Mouse (Mus musculus): Measurements from ENCODE around the gene Surf6. TPM values are rescaled to one million over a fixed set of nuclear protein-coding genes. Genes with fewer than 3 reads are reported as not detected.
"Not testable (repeated sequence)": the region's sequence is repeated elsewhere in the genome, so short reads cannot be mapped to it uniquely, and the experiment has no call there.

Gene Surf6
- polyA plus RNA-seq, 1 experiment from 2014 or later: 15.8 TPM

DNA sequence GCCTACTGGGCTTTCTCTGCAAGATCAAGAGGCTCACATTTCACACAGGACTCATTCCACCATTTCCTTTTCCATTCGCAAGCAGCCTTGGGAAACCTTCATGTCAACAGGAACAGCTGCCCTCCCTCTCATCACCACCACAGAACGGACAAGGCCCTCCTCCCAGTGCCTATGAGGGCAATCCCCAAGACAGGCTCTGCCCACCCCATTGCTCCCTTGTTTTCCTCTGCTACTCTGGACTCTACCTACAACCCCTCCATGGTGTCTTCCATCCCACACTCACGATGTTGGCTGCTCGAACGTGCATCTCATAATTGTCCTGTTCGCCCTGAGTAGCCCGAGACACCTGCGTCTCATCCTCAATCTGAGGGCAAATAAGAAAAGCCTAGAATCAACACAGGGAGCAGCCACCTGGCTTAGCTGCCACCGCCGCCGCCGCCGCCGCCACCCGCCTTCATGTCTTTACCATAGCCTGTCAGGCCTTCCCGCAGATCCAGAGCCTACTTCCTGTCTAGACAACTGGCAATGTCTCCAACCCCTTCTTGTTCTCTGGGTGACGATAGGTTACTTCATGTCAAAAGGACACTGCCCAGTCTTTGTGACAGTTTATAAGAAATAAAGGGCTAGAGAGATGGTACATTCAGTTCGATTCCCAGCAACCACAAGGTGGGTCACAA lies 6.2 kb upstream of the Surf6 start:
- Histone ChIP-seq H3K9ac (ENCODE audit: low read depth, low read length) (peak overlapping the region; percentile 87), H3K4me1 (replicated peaks; ENCODE audit: control insufficient read depth, insufficient read depth, low read length) (peaks cover 22% of the 10 kb centered on the region), H3K27me3 (replicated peaks; ENCODE audit: control insufficient read depth, insufficient read depth, low read length) (no peaks in the 10 kb centered on the region), H3K4me3 (ENCODE audit: low read depth, low read length) (peak overlapping the region; percentile 79), H3K4me2 (peak overlapping the region; percentile 94), H3K9me3 (ENCODE audit: control insufficient read depth, low read length) (no peaks in the 10 kb centered on the region), H3K27ac (ENCODE audit: low read depth, low read length) (peak overlapping the region; percentile 8; the same call in 1 of the 2 replicates), H3K36me3 (ENCODE audit: control insufficient read depth, insufficient read depth, low read length) (peaks cover 45% of the 10 kb centered on the region)
- ATAC-seq (replicated peaks; ENCODE audit: low FRiP score) (no peak), DNase-seq (ENCODE audit: low spot score) (no peak)
- 66% methylated on average over 18 of the region's 18 CpGs for WGBS

GRCm38 (mm10) chr2:26907109-26907508 lies 4.4 kb upstream of the Surf6 start:
- H3K9ac ChIP-seq (ENCODE audit: low read depth, low read length): no peak overlapping the region
- H3K4me3 ChIP-seq (ENCODE audit: low read depth, low read length): no peak overlapping the region
- H3K36me3 ChIP-seq (ENCODE audit: control insufficient read depth, insufficient read depth, low read length): peaks cover 29% of the 10 kb centered on the region
- no peak overlapping the region for H3K27ac ChIP-seq (ENCODE audit: low read depth, low read length)
- H3K4me1 ChIP-seq (replicated peaks; ENCODE audit: control insufficient read depth, insufficient read depth, low read length): peaks cover 17% of the 10 kb centered on the region
- no peak for ATAC-seq (replicated peaks; ENCODE audit: low FRiP score)
- H3K9me3 ChIP-seq (ENCODE audit: control insufficient read depth, low read length): no peaks in the 10 kb centered on the region
- H3K27me3 ChIP-seq (replicated peaks; ENCODE audit: control insufficient read depth, insufficient read depth, low read length): no peaks in the 10 kb centered on the region
- H3K4me2 ChIP-seq: no peak overlapping the region
- DNase-seq (ENCODE audit: low spot score): no peak
- whole genome bisulfite sequencing: 55% methylated on average over 4 of the region's 4 CpGs

- Histone ChIP-seq H3K9ac (ENCODE audit: low read depth, low read length) (peak overlapping the region; percentile 21; the same call in 1 of the 2 replicates), H3K36me3 (ENCODE audit: control insufficient read depth, insufficient read depth, low read length) (peaks cover 25% of the 10 kb centered on the region), H3K27ac (ENCODE audit: low read depth, low read length) (no peak overlapping the region), H3K4me2 (no peak overlapping the region), H3K4me1 (replicated peaks; ENCODE audit: control insufficient read depth, insufficient read depth, low read length) (peaks cover 21% of the 10 kb centered on the region), H3K27me3 (replicated peaks; ENCODE audit: control insufficient read depth, insufficient read depth, low read length) (no peaks in the 10 kb centered on the region), H3K4me3 (ENCODE audit: low read depth, low read length) (no peak overlapping the region; the same call in 1 of the 2 replicates), H3K9me3 (ENCODE audit: control insufficient read depth, low read length) (no peaks in the 10 kb centered on the region)
- no peak for DNase-seq (ENCODE audit: low spot score)
- WGBS: 91% methylated on average over 3 of the region's 3 CpGs
- no peak for ATAC-seq (replicated peaks; ENCODE audit: low FRiP score)
Measured at GRCm38 (mm10) chr2:26906431-26906830, 3.8 kb upstream of the Surf6 start.

GRCm38 (mm10) chr2:26905936-26906335 lies 3.3 kb upstream of the Surf6 start:
- Histone ChIP-seq H3K36me3 (ENCODE audit: control insufficient read depth, insufficient read depth, low read length) (peaks cover 26% of the 10 kb centered on the region), H3K4me1 (replicated peaks; ENCODE audit: control insufficient read depth, insufficient read depth, low read length) (peaks cover 26% of the 10 kb centered on the region), H3K27me3 (replicated peaks; ENCODE audit: control insufficient read depth, insufficient read depth, low read length) (no peaks in the 10 kb centered on the region), H3K9ac (ENCODE audit: low read depth, low read length) (no peak overlapping the region), H3K9me3 (ENCODE audit: control insufficient read depth, low read length) (no peaks in the 10 kb centered on the region), H3K4me2 (no peak overlapping the region), H3K27ac (ENCODE audit: low read depth, low read length) (no peak overlapping the region), H3K4me3 (ENCODE audit: low read depth, low read length) (no peak overlapping the region)
- DNase-seq (ENCODE audit: low spot score): no peak
- no peak for ATAC-seq (replicated peaks; ENCODE audit: low FRiP score)
- 93% methylated on average over 2 of the region's 2 CpGs for WGBS

DNA sequence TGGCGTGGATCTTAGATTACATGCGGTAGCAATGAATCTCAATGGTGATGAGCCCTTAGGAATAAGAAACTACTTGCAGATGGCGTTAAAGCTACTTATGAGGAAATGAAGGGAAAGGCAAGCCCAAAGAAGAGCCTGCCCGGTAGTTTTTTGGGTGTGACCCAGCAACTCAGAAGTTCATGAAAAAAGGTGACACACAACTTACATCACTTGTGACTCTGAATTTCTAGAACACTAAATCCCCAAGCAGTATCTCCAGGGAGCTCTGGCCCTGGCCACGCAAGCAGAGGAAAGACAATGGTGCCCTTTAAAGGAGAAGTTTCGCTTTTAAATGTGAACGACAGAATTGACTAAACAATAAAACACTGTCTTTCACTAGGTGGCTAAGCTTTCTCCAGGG lies 632 bp upstream of the Surf6 start:
- WGBS: 17% methylated on average over 7 of the region's 7 CpGs
- no peaks in the 10 kb centered on the region for H3K27me3 ChIP-seq (replicated peaks; ENCODE audit: control insufficient read depth, insufficient read depth, low read length)
- H3K27ac ChIP-seq (ENCODE audit: low read depth, low read length): peak overlapping the region; percentile 73
- peak overlapping the region; percentile 90 for H3K9ac ChIP-seq (ENCODE audit: low read depth, low read length)
- H3K4me3 ChIP-seq (ENCODE audit: low read depth, low read length): peak overlapping the region; percentile 89
- H3K4me2 ChIP-seq: peak overlapping the region; percentile 90
- H3K36me3 ChIP-seq (ENCODE audit: control insufficient read depth, insufficient read depth, low read length): peaks cover 46% of the 10 kb centered on the region
- H3K4me1 ChIP-seq (replicated peaks; ENCODE audit: control insufficient read depth, insufficient read depth, low read length): peaks cover 19% of the 10 kb centered on the region
- no peaks in the 10 kb centered on the region for H3K9me3 ChIP-seq (ENCODE audit: control insufficient read depth, low read length)
- DNase-seq (ENCODE audit: low spot score) (no peak), ATAC-seq (replicated peaks; ENCODE audit: low FRiP score) (no peak)

- Histone ChIP-seq H3K27me3 (replicated peaks; ENCODE audit: control insufficient read depth, insufficient read depth, low read length) (no peaks in the 10 kb centered on the region), H3K36me3 (ENCODE audit: control insufficient read depth, insufficient read depth, low read length) (peaks cover 51% of the 10 kb centered on the region), H3K9me3 (ENCODE audit: control insufficient read depth, low read length) (no peaks in the 10 kb centered on the region), H3K4me2 (peak overlapping the region; percentile 90), H3K4me1 (replicated peaks; ENCODE audit: control insufficient read depth, insufficient read depth, low read length) (peaks cover 18% of the 10 kb centered on the region), H3K9ac (ENCODE audit: low read depth, low read length) (peak overlapping the region; percentile 90), H3K4me3 (ENCODE audit: low read depth, low read length) (peak overlapping the region; percentile 89), H3K27ac (ENCODE audit: low read depth, low read length) (peak overlapping the region; percentile 73; the same call in 1 of the 2 replicates)
- 7% methylated on average over 7 of the region's 7 CpGs for WGBS
- ATAC-seq (replicated peaks; ENCODE audit: low FRiP score) (no peak), DNase-seq (ENCODE audit: low spot score) (peak; percentile 31)
Measured at GRCm38 (mm10) chr2:26901834-26902400, 762 bp downstream of the Surf6 start.

GRCm38 (mm10) chr2:26900731-26901130 lies 1.9 kb downstream of the Surf6 start:
- no peaks in the 10 kb centered on the region for H3K9me3 ChIP-seq (ENCODE audit: control insufficient read depth, low read length)
- H3K4me1 ChIP-seq (replicated peaks; ENCODE audit: control insufficient read depth, insufficient read depth, low read length): peaks cover 18% of the 10 kb centered on the region
- ATAC-seq (replicated peaks; ENCODE audit: low FRiP score) (no peak), DNase-seq (ENCODE audit: low spot score) (peak; percentile 26)
- no peak overlapping the region; the same call in 1 of the 2 replicates for H3K9ac ChIP-seq (ENCODE audit: low read depth, low read length)
- H3K36me3 ChIP-seq (ENCODE audit: control insufficient read depth, insufficient read depth, low read length): peaks cover 47% of the 10 kb centered on the region
- no peak overlapping the region for H3K27ac ChIP-seq (ENCODE audit: low read depth, low read length)
- WGBS: 38% methylated on average over 1 of the region's 1 CpGs
- H3K4me2 ChIP-seq: peak overlapping the region; percentile 90
- H3K4me3 ChIP-seq (ENCODE audit: low read depth, low read length): no peak overlapping the region
- no peaks in the 10 kb centered on the region for H3K27me3 ChIP-seq (replicated peaks; ENCODE audit: control insufficient read depth, insufficient read depth, low read length)

DNA sequence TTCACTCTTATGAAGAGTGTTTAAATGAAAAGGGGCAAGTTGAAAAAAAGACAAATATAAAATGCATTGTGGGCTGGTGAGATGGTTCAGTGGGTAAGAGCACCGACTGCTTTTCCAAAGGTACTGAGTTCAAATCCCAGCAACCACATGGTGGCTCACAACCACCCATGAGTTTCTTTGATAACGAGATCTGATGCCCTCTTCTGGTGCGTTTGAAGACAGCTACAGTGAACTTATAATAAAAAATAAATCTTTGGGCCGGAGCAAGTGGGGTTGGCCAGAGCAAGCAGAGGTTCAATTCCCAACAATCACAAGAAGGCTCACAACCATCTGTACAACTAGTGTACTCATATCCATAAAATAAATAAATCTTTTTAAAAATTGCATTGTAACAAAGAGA lies 6.8 kb downstream of the Surf6 start:
- H3K27me3 ChIP-seq (replicated peaks; ENCODE audit: control insufficient read depth, insufficient read depth, low read length): no peaks in the 10 kb centered on the region
- H3K4me1 ChIP-seq (replicated peaks; ENCODE audit: control insufficient read depth, insufficient read depth, low read length): peaks cover under 1% of the 10 kb centered on the region
- H3K4me3 ChIP-seq (ENCODE audit: low read depth, low read length): no peak overlapping the region
- H3K9me3 ChIP-seq (ENCODE audit: control insufficient read depth, low read length): no peaks in the 10 kb centered on the region
- no peak overlapping the region for H3K27ac ChIP-seq (ENCODE audit: low read depth, low read length)
- ATAC-seq (replicated peaks; ENCODE audit: low FRiP score): no peak
- no peak overlapping the region for H3K9ac ChIP-seq (ENCODE audit: low read depth, low read length)
- no peak overlapping the region for H3K4me2 ChIP-seq
- DNase-seq (ENCODE audit: low spot score): no peak
- peaks cover 68% of the 10 kb centered on the region for H3K36me3 ChIP-seq (ENCODE audit: control insufficient read depth, insufficient read depth, low read length)
- WGBS: 87% methylated on average over 4 of the region's 4 CpGs

- not testable (repeated sequence) for H3K4me2 ChIP-seq; H3K4me1 ChIP-seq (replicated peaks; ENCODE audit: control insufficient read depth, insufficient read depth, low read length); H3K27ac ChIP-seq (ENCODE audit: low read depth, low read length); H3K4me3 ChIP-seq (ENCODE audit: low read depth, low read length); ATAC-seq (replicated peaks; ENCODE audit: low FRiP score); H3K9ac ChIP-seq (ENCODE audit: low read depth, low read length); DNase-seq (ENCODE audit: low spot score); H3K27me3 ChIP-seq (replicated peaks; ENCODE audit: control insufficient read depth, insufficient read depth, low read length); H3K9me3 ChIP-seq (ENCODE audit: control insufficient read depth, low read length)
- WGBS: 73% methylated on average over 4 of the region's 4 CpGs
- peaks cover 12% of the 10 kb centered on the region for H3K36me3 ChIP-seq (ENCODE audit: control insufficient read depth, insufficient read depth, low read length)
Measured at GRCm38 (mm10) chr2:26886170-26886569, 16.5 kb downstream of the Surf6 start.

Measured in liver, embryonic 11.5 days (tissue).